Mouse (Mus musculus): ENCODE measurements around the gene Snrpd3.
A peak's percentile ranks its signal among the peaks of the same experiment; 100 is the strongest.

The Snrpd3 gene

DNA sequence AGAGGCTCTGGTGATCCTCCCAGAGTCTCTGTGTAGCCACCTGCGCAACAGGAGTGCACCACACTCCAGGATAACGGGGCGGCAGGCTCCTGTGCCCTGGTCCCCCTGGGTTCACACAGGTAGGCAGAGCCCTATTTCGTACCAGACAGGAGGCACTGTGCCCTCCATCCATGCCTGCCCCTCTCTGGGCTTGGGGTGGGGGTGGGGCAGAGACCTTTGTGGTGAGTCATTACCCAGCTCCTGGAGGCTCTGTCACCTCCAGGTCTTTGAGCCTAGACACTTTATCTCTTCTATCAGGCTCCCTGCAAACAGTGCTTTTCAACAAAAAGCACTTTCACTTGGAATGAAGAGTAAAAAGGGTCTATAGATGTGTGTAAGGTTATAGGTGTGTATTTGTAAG lies 51.5 kb downstream of the Snrpd3 start:
- DNase-seq: no peak

DNA sequence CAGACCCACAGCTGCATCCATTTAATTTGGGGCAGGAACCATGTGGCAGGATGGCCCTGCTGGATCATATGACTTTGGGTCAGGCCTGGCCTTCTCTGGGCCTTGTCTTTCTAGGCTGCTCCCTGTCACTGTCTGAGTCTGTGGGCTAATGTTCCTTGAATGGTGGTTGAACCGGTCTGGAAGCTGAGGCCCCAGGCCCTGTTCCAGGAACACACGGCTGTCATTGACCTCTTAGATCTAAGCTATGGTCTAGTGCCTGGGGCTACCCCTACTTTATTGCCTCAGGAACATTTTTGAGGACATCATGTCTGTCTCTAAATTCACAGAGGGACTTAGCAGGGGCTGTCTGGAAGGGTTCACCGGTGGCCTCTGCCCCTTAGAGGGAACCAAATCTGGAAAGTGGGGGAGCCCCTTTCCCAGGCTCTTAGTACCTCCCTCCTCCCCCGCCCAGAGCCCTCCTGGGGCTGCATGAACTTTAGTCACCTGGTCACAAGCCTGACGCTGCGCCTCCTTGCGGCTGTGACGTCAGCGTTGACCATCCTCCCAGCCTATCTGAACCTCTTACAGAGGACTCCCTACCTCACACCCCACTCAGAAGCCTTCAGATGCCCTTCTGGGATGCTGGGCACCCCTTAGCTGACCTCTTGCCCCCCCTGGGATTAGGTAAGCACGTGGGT lies 53.8 kb downstream of the Snrpd3 start:
- DNase-seq: no peak

DNA sequence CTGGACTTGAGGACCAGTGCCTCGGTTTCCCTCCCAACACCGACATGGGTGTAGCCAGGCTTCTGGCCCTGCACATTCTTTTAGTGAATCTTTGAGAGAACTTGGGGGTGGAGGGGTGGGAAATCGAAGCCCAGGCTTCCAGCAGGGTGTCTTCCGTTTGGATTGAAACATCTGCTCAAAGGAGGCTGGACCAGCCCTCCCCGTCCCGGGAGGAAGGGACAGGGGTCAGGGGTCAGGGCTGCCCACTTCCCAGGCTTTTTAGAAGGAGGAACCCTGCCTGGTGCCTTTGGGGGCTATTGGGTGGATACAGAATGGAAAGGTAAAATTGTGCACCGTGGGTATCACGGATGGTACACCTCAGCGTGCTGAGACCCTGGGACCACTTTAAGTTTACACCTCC lies 54.6 kb downstream of the Snrpd3 start:
- no peak for DNase-seq

DNA sequence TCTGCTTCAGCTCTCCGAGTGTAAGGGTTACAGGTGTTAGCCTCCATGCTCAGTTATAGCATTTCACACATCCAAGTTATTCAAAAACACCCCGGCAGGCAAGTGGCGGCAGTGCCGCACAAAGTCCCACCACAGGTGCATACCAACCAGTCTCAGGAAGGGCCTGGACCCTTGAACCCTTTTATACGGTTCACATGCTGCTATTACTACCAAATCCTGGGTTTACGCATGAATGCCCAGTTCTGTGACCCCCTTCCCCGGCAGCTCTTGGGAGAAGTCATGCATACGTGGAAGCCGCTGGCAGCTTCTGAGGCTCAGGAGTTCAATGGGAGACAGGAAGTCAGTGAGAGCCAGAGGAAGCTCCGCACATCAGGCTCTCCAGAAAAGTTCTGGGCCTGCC lies 55.8 kb downstream of the Snrpd3 start:
- no peak for DNase-seq

DNA sequence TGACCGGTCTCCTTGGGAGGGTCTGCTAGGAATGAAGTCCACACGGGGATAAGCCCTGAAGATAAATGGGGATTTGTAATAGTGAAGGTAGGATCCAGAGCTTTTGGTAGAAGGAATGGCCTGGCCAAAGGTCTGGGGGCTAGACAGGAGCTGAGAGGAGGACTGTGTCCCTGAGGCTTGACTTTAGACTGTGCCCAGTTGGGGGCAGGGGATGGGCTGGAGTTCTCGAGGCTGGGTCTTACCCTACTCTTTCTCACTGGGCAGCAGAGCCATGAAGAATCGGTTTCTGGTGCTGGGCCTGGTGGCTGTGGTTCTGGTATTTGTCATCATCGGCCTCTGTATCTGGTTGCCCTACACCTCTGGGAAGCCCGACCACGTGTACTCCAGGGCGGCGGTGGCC lies 56.6 kb downstream of the Snrpd3 start:
- peak in 1 of 2 experiments; percentile 2 for DNase-seq

DNA sequence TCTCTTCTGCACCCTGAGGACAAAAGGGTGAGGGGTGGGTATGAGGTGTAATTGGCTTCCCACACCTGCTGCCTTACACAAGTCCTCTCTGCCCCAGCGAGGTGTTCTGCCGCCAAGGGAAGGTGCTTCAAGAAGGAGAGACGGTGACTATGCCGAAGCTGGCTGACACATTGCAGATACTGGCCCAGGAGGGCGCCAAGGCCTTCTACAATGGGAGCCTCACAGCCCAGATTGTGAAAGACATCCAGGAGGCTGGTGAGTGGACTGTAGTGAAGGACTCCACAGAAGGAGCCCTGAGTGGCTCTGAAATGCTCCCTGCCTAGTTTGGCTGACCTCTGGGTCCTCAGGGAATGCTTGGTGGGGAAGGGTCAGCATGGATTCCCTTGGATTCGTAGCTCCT lies 61.8 kb downstream of the Snrpd3 start:
- no peak for DNase-seq

DNA sequence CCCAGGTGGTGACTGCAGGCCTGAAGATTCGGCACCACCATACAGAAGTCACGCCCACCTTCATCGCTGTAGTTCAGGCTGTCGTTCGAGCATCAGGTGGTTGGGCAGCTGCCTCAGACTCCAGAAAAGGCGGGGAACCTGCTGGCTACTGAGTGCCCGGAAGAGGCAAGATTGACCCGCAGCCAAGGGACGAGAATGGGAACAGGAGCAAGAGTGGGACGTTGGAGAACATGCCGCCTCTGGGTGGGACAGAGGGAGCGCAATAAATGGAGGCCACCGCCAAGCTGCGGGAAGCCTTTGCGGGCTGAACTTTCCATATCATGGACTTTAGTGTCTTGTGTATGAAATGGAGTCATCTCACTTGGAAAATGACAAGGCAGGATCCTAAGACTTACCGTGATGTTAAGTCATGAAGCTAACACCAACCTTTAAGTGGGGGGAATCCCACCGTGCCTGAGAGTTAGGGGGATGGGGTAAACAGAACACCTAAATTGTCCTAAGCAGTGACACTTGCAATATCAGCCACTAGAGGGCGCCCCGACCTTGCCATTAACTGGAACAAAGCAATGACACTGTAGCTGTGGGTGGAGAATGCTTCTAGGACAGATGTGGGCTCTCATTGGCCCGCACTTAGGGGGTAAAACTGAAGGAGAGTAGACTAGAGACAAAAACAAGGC lies 68.7 kb downstream of the Snrpd3 start:
- DNase-seq: peak; percentile 85 to 89

DNA sequence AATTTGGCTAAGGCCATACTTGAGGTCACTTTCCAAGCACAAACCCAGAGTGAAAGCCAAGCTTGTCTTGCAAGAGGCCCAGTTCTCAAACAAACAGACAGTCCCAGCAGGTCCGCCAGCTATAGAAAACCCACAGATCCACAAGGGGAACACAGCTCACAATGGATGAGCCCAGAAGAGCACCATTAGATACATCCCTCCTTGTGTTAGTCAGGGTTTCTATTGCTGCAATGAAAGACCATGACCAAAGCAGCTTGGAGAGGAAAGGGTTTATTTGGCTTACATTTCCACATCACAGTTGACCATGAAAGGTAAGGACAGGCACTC lies 69.2 kb downstream of the Snrpd3 start:
- DNase-seq: no peak

All from thymus, postnatal 36 days (tissue).